Mouse (Mus musculus): ENCODE results near the gene Gpr137c. TPM values are rescaled to one million over a fixed set of nuclear protein-coding genes. Genes with fewer than 3 reads are reported as not detected.

Gene Gpr137c
- polyA plus RNA-seq, 1 experiment from 2014 or later: 4.2 TPM

Other genes starting within 250 kb of the Gpr137c start
- gene Ptger2, start 231.5 kb upstream of the Gpr137c start, polyA plus RNA-seq (2014; fragmentation: Nextera tagmentation; extraction: Ambion mirVana): 1.1 and 1.2 TPM in 2 replicates
- gene Txndc16, start 611 bp downstream of the Gpr137c start, polyA plus RNA-seq (2014; fragmentation: Nextera tagmentation; extraction: Ambion mirVana): 15.5 and 16.2 TPM in 2 replicates
- gene Ero1l, start 99.1 kb downstream of the Gpr137c start, polyA plus RNA-seq (2014; fragmentation: Nextera tagmentation; extraction: Ambion mirVana): 44.6 and 46.7 TPM in 2 replicates
- gene Psmc6, start 110.1 kb downstream of the Gpr137c start, polyA plus RNA-seq (2014; fragmentation: Nextera tagmentation; extraction: Ambion mirVana): 142 and 169 TPM in 2 replicates
- 58.9 and 61.4 TPM in 2 replicates for gene Styx, start 131.4 kb downstream of the Gpr137c start, polyA plus RNA-seq (2014; fragmentation: Nextera tagmentation; extraction: Ambion mirVana)
- 66.5 and 75.3 TPM in 2 replicates for gene Gnpnat1, start 185.2 kb downstream of the Gpr137c start, polyA plus RNA-seq (2014; fragmentation: Nextera tagmentation; extraction: Ambion mirVana)